Mouse (Mus musculus) midbrain, postnatal 0 days (tissue): ENCODE results near the gene Itpr2. TPM values are rescaled to one million over a fixed set of nuclear protein-coding genes. Genes with fewer than 3 reads are reported as not detected.

ENCODE experiments used
- ATAC-seq: fragments of 200-750 bp; cut with Nextera tagmentation; 2 replicates; pipeline ENCODE4 v1.8.0; 2017; ENCODE audit warnings: moderate number of reproducible peaks, mild to moderate bottlenecking, moderate TSS enrichment, moderate library complexity; ENCODE audit not compliant: low FRiP score
- DNase-seq: peaks from one replicate; pipeline ENCODE4 v3.0.0-alpha.2; 2015; ENCODE audit warnings: low spot score
- H3K27ac ChIP-seq: fragments of 300-500 bp; sonication (generic); 2 replicates; pipeline ENCODE4 v1.5.1; 2014; ENCODE audit warnings: low read depth, mild to moderate bottlenecking, low read length, mixed read lengths
- H3K27me3 ChIP-seq: fragments of 300-500 bp; sonication (generic); 2 replicates; pipeline ENCODE4 v1.6.1; 2014; ENCODE audit warnings: low read length, control low read depth, mixed read lengths; ENCODE audit not compliant: insufficient read depth
- H3K36me3 ChIP-seq: fragments of 300-500 bp; sonication (generic); 2 replicates; pipeline ENCODE4 v1.6.1; 2014; ENCODE audit warnings: low read length, control low read depth, mixed read lengths; ENCODE audit not compliant: insufficient read depth
- H3K4me1 ChIP-seq: fragments of 300-500 bp; sonication (generic); 2 replicates; pipeline ENCODE4 v1.6.1; 2014; ENCODE audit warnings: mild to moderate bottlenecking, control low read depth, antibody characterized with exemption, low read length, mixed read lengths; ENCODE audit not compliant: insufficient read depth
- H3K4me2 ChIP-seq: fragments of 300-500 bp; sonication (generic); 2 replicates; pipeline ENCODE4 v1.6.1; 2014; ENCODE audit warnings: low read depth, mild to moderate bottlenecking, low read length, mixed read lengths; ENCODE audit not compliant: poor library complexity, severe bottlenecking
- H3K4me3 ChIP-seq: fragments of 300-500 bp; sonication (generic); 2 replicates; pipeline ENCODE4 v1.5.1; 2014; ENCODE audit warnings: low read depth, mild to moderate bottlenecking, low read length, moderate library complexity
- H3K9ac ChIP-seq: fragments of 300-500 bp; sonication (generic); replicated peaks from 2 replicates; pipeline ENCODE4 v1.6.1; 2014; ENCODE audit warnings: mild to moderate bottlenecking, low read length, moderate library complexity, mixed read lengths; ENCODE audit not compliant: poor library complexity, severe bottlenecking
- H3K9me3 ChIP-seq: fragments of 300-500 bp; sonication (generic); 2 replicates; pipeline ENCODE4 v1.6.1; 2016; ENCODE audit warnings: low read length, control low read depth
- CTCF ChIP-seq: IDR thresholded peaks from 2 replicates; pipeline ENCODE4 v1.5.1; 2016; ENCODE audit warnings: antibody characterized with exemption, mild to moderate bottlenecking
- WGBS: fragments of 180-500 bp; shearing (Covaris S2); extraction: QIAGEN DNeasy Blood & Tissue Kit; methylation state at CpG from one replicate; pipeline ENCODE4 v1.1.7; 2014; 5-methylcytosine and 5-hydroxymethylcytosine counted together
- polyA plus RNA-seq: library from polyadenylated mRNA; unstranded; fragments of >200 nt; fragmentation: Nextera tagmentation; extraction: Ambion mirVana; gene quantifications from 2 replicates; pipeline ENCODE4 v1.2.1, GENCODE M21; 2015
- total RNA-seq: library from RNA; depleted of rRNA; stranded (reverse); fragments of >200 nt; gene quantifications from 2 replicates; pipeline ENCODE4 v1.2.3, GENCODE M21; 2014

Gene Itpr2
- total and polyA plus RNA-seq, 2 experiments from 2014 or later = 9.1 to 15.9 TPM

GRCm38 (mm10) chr6:146414094-146414493 is 87.9 kb downstream of the Itpr2 start:
- 82% methylated on average over 7 of the region's 7 CpGs for WGBS
- no peaks in the 10 kb centered on the region for H3K4me1 ChIP-seq
- H3K4me2 ChIP-seq = no peak overlapping the region
- H3K4me3 ChIP-seq = no peak overlapping the region
- no peaks in the 10 kb centered on the region for H3K9me3 ChIP-seq
- no peak overlapping the region for H3K9ac ChIP-seq
- TF ChIP-seq CTCF = no peak
- no peak overlapping the region for H3K27ac ChIP-seq
- H3K27me3 ChIP-seq = no peaks in the 10 kb centered on the region
- no peak for DNase-seq
- H3K36me3 ChIP-seq = no peaks in the 10 kb centered on the region
- no peak for ATAC-seq

GRCm38 (mm10) chr6:146411446-146412070 is 90.5 kb downstream of the Itpr2 start:
- no peaks in the 10 kb centered on the region for H3K9me3 ChIP-seq
- no peak overlapping the region for H3K27ac ChIP-seq
- no peaks in the 10 kb centered on the region for H3K36me3 ChIP-seq
- no peak overlapping the region for H3K9ac ChIP-seq
- WGBS = 82% methylated on average over 16 of the region's 16 CpGs
- ATAC-seq (no peak), DNase-seq (no peak)
- no peak overlapping the region for H3K4me2 ChIP-seq
- H3K4me1 ChIP-seq = no peaks in the 10 kb centered on the region
- no peak for TF ChIP-seq CTCF
- no peak overlapping the region for H3K4me3 ChIP-seq
- H3K27me3 ChIP-seq = no peaks in the 10 kb centered on the region

- no peak overlapping the region for H3K27ac ChIP-seq
- DNase-seq = no peak
- no peak for TF ChIP-seq CTCF
These were observed 91.6 kb downstream of the Itpr2 start for GRCm38 (mm10) chr6:146410427-146410810.

GRCm38 (mm10) chr6:146409692-146410426 is 92.2 kb downstream of the Itpr2 start:
- H3K4me1 ChIP-seq = no peaks in the 10 kb centered on the region
- no peaks in the 10 kb centered on the region for H3K9me3 ChIP-seq
- H3K4me2 ChIP-seq = peak overlapping the region; percentile 22
- H3K9ac ChIP-seq = no peak overlapping the region
- DNase-seq (peak; percentile 91), ATAC-seq (peak; percentile 76)
- whole genome bisulfite sequencing = 17% methylated on average over 10 of the region's 10 CpGs
- no peaks in the 10 kb centered on the region for H3K27me3 ChIP-seq
- TF ChIP-seq CTCF = peak; percentile 80
- H3K4me3 ChIP-seq = no peak overlapping the region
- H3K36me3 ChIP-seq = no peaks in the 10 kb centered on the region
- H3K27ac ChIP-seq = peak overlapping the region; percentile 18; the same call in 1 of the 2 replicates

More at GRCm38 (mm10) chr6:146410427-146410810, 91.6 kb downstream of the Itpr2 start:
- no peak overlapping the region for H3K9ac ChIP-seq
- H3K27me3 ChIP-seq = no peaks in the 10 kb centered on the region
- WGBS = 70% methylated on average over 6 of the region's 6 CpGs
- no peak overlapping the region for H3K4me2 ChIP-seq
- no peaks in the 10 kb centered on the region for H3K4me1 ChIP-seq
- no peaks in the 10 kb centered on the region for H3K9me3 ChIP-seq
- no peak for ATAC-seq
- H3K36me3 ChIP-seq = no peaks in the 10 kb centered on the region
- no peak overlapping the region for H3K4me3 ChIP-seq

GRCm38 (mm10) chr6:146405380-146405779 is 96.6 kb downstream of the Itpr2 start:
- Histone ChIP-seq H3K27ac (no peak overlapping the region), H3K4me1 (no peaks in the 10 kb centered on the region), H3K9me3 (no peaks in the 10 kb centered on the region), H3K4me2 (no peak overlapping the region), H3K4me3 (no peak overlapping the region), H3K9ac (no peak overlapping the region), H3K27me3 (no peaks in the 10 kb centered on the region), H3K36me3 (no peaks in the 10 kb centered on the region)
- DNase-seq (peak; percentile 51), ATAC-seq (no peak)
- peak; percentile 84 for TF ChIP-seq CTCF
- 57% methylated on average over 6 of the region's 6 CpGs for WGBS

GRCm38 (mm10) chr6:146404876-146405275 is 97.1 kb downstream of the Itpr2 start:
- Histone ChIP-seq H3K4me3 (no peak overlapping the region), H3K4me2 (no peak overlapping the region), H3K9me3 (no peaks in the 10 kb centered on the region), H3K4me1 (no peaks in the 10 kb centered on the region), H3K36me3 (no peaks in the 10 kb centered on the region), H3K27me3 (no peaks in the 10 kb centered on the region), H3K27ac (no peak overlapping the region), H3K9ac (no peak overlapping the region)
- no peak for DNase-seq
- no peak for ATAC-seq
- no peak for TF ChIP-seq CTCF
- 89% methylated on average over 4 of the region's 4 CpGs for WGBS
